Mouse (Mus musculus) ES-Bruce4 (cell line): ENCODE data around the gene Tcf12. TPM values are rescaled to one million over a fixed set of nuclear protein-coding genes. Genes with fewer than 3 reads are reported as not detected.
A peak's percentile ranks its signal among the peaks of the same experiment; 100 is the strongest.

ENCODE experiments used
- H3K27ac ChIP-seq: 2 replicates; pipeline ENCODE4 v1.5.1; 2012; ENCODE audit warnings: low read length, inconsistent platforms; ENCODE audit not compliant: insufficient read depth
- H3K27me3 ChIP-seq: 2 replicates; pipeline ENCODE4 v1.6.1; 2012; ENCODE audit warnings: mild to moderate bottlenecking, low read length, inconsistent platforms; ENCODE audit not compliant: control insufficient read depth, poor library complexity, insufficient read depth, severe bottlenecking
- H3K36me3 ChIP-seq: 2 replicates; pipeline ENCODE4 v1.6.1; 2012; ENCODE audit warnings: inconsistent platforms, mild to moderate bottlenecking, low read length, moderate library complexity; ENCODE audit not compliant: control insufficient read depth, poor library complexity, insufficient read depth, severe bottlenecking
- H3K4me1 ChIP-seq: one replicate; pipeline ENCODE4 v1.8.1; 2011; ENCODE audit warnings: low read length; ENCODE audit not compliant: control insufficient read depth, insufficient read depth
- H3K4me3 ChIP-seq: 2 replicates; pipeline ENCODE4 v1.5.1; 2011; ENCODE audit warnings: low read depth, mild to moderate bottlenecking, low read length
- H3K9ac ChIP-seq: 2 replicates; pipeline ENCODE4 v1.6.1; 2012; ENCODE audit warnings: low read depth, mild to moderate bottlenecking, inconsistent platforms; ENCODE audit not compliant: poor library complexity, severe bottlenecking
- H3K9me3 ChIP-seq: replicated peaks from 2 replicates; pipeline ENCODE4 v1.6.1; 2012; ENCODE audit warnings: mild to moderate bottlenecking, low read length, inconsistent platforms; ENCODE audit not compliant: control insufficient read depth, poor library complexity, insufficient read depth, severe bottlenecking
- CTCF ChIP-seq: IDR thresholded peaks from one replicate; pipeline ENCODE4 v1.8.1; 2011; ENCODE audit warnings: low read depth, low read length
- EP300 ChIP-seq: IDR thresholded peaks from 2 replicates; pipeline ENCODE4 v1.6.1; 2011; ENCODE audit warnings: low read depth, low read length; ENCODE audit not compliant: insufficient read depth
- POLR2A ChIP-seq: IDR thresholded peaks from one replicate; pipeline ENCODE4 v1.8.1; 2011; ENCODE audit warnings: low read length; ENCODE audit not compliant: insufficient read depth
- polyA plus RNA-seq: library from polyadenylated mRNA; stranded (reverse); fragments of >200 nt; gene quantifications from 2 replicates; pipeline ENCODE4 v1.2.4, GENCODE M21; 2011; ENCODE audit warnings: low read depth; ENCODE audit not compliant: missing spikeins, insufficient read depth, insufficient read length

The Tcf12 gene
- polyA plus RNA-seq = 52.6 and 59.3 TPM in 2 replicates

GRCm38 (mm10) chr9:72111622-72112550 lies at the start of gene Tcf12:
Gene Tcf12 (minus strand): TSS chr9:72111871.
- Histone ChIP-seq H3K36me3 (no peaks in the 10 kb centered on the region), H3K4me3 (peak within 1 kb of the TSS; percentile 90), H3K9ac (peak within 1 kb of the TSS; percentile 99), H3K27me3 (0 out of 2 replicates have a peak, but pooled peaks cover 1% of the 10 kb centered on the region), H3K4me1 (no peaks in the 10 kb centered on the region), H3K27ac (no peak within 1 kb of the TSS), H3K9me3 (no peaks in the 10 kb centered on the region; the same call in 1 of the 2 replicates)
- TF ChIP-seq EP300 (no peak), POLR2A (no peak), CTCF (no peak)

- TF ChIP-seq POLR2A (no peak), EP300 (no peak), CTCF (no peak)
- H3K27me3 ChIP-seq = no peaks in the 10 kb centered on the region
These were observed 46.7 kb upstream of the Tcf12 start for GRCm38 (mm10) chr9:72158392-72158791.

GRCm38 (mm10) chr9:72157091-72157490 lies 45.4 kb upstream of the Tcf12 start:
- Histone ChIP-seq H3K9ac (no peak overlapping the region), H3K27me3 (no peaks in the 10 kb centered on the region), H3K4me1 (no peaks in the 10 kb centered on the region), H3K27ac (no peak overlapping the region), H3K36me3 (no peaks in the 10 kb centered on the region), H3K9me3 (no peaks in the 10 kb centered on the region), H3K4me3 (no peak overlapping the region)
- TF ChIP-seq POLR2A (no peak), CTCF (no peak), EP300 (no peak)

More at GRCm38 (mm10) chr9:72158392-72158791, 46.7 kb upstream of the Tcf12 start:
- Histone ChIP-seq H3K27ac (no peak overlapping the region), H3K4me1 (no peaks in the 10 kb centered on the region), H3K36me3 (no peaks in the 10 kb centered on the region), H3K4me3 (no peak overlapping the region), H3K9me3 (no peaks in the 10 kb centered on the region), H3K9ac (no peak overlapping the region)

- no peaks in the 10 kb centered on the region for H3K9me3 ChIP-seq
- H3K4me3 ChIP-seq = no peak overlapping the region
- no peak overlapping the region for H3K9ac ChIP-seq
- TF ChIP-seq POLR2A (no peak), CTCF (no peak), EP300 (no peak)
- H3K4me1 ChIP-seq = no peaks in the 10 kb centered on the region
- no peaks in the 10 kb centered on the region for H3K36me3 ChIP-seq
- H3K27me3 ChIP-seq = no peaks in the 10 kb centered on the region
- H3K27ac ChIP-seq = no peak overlapping the region
These were observed 43.8 kb upstream of the Tcf12 start for GRCm38 (mm10) chr9:72155250-72156138.

- Histone ChIP-seq H3K4me1 (no peaks in the 10 kb centered on the region), H3K9me3 (no peaks in the 10 kb centered on the region), H3K27ac (no peak overlapping the region), H3K27me3 (no peaks in the 10 kb centered on the region; the same call in 1 of the 2 replicates), H3K4me3 (no peak overlapping the region), H3K9ac (no peak overlapping the region), H3K36me3 (no peaks in the 10 kb centered on the region)
- no peak for TF ChIP-seq POLR2A
- no peak for TF ChIP-seq EP300
- TF ChIP-seq CTCF = no peak
These were observed 32.5 kb upstream of the Tcf12 start for GRCm38 (mm10) chr9:72144148-72144547.
